Mouse (Mus musculus) heart, embryonic 11.5 days (tissue): ENCODE results near the gene Znrf2. TPM values are rescaled to one million over a fixed set of nuclear protein-coding genes. Genes with fewer than 3 reads are reported as not detected.

ENCODE experiments used
- ATAC-seq: fragments of 200-750 bp; cut with Nextera tagmentation; replicated peaks from 2 replicates; pipeline ENCODE4 v1.8.0; 2017; ENCODE audit warnings: moderate library complexity; ENCODE audit not compliant: insufficient number of reproducible peaks, low FRiP score, low TSS enrichment
- H3K27ac ChIP-seq: fragments of 300-500 bp; sonication (generic); 2 replicates; pipeline ENCODE4 v1.5.1; 2014; ENCODE audit warnings: mild to moderate bottlenecking, low read depth, low read length
- H3K27me3 ChIP-seq: fragments of 300-500 bp; sonication (generic); 2 replicates; pipeline ENCODE4 v1.6.1; 2014; ENCODE audit warnings: mild to moderate bottlenecking, low read length, mixed read lengths; ENCODE audit not compliant: control insufficient read depth, insufficient read depth
- H3K36me3 ChIP-seq: fragments of 300-500 bp; sonication (generic); 2 replicates; pipeline ENCODE4 v1.6.1; 2014; ENCODE audit warnings: mild to moderate bottlenecking, low read length, moderate library complexity, mixed read lengths; ENCODE audit not compliant: control insufficient read depth, insufficient read depth
- H3K4me1 ChIP-seq: fragments of 300-500 bp; sonication (generic); 2 replicates; pipeline ENCODE4 v1.6.1; 2014; ENCODE audit warnings: low read length; ENCODE audit not compliant: control insufficient read depth, insufficient read depth
- H3K4me2 ChIP-seq: fragments of 300-500 bp; sonication (generic); 2 replicates; pipeline ENCODE4 v1.6.1; 2014; ENCODE audit warnings: mild to moderate bottlenecking, moderate library complexity
- H3K4me3 ChIP-seq: fragments of 300-500 bp; sonication (generic); 2 replicates; pipeline ENCODE4 v1.5.1; 2014; ENCODE audit warnings: low read depth, low read length
- H3K9ac ChIP-seq: fragments of 300-500 bp; sonication (generic); 2 replicates; pipeline ENCODE4 v1.6.1; 2014; ENCODE audit warnings: mild to moderate bottlenecking, low read depth, low read length, moderate library complexity
- H3K9me3 ChIP-seq: fragments of 300-500 bp; sonication (generic); replicated peaks from 2 replicates; pipeline ENCODE4 v1.6.1; 2016; ENCODE audit warnings: low read length; ENCODE audit not compliant: control insufficient read depth
- WGBS: fragments of 180-500 bp; shearing (Covaris S2); extraction: QIAGEN DNeasy Blood & Tissue Kit; methylation state at CpG from one replicate; pipeline ENCODE4 v1.1.7; 2014; ENCODE audit not compliant: insufficient replicate concordance; 5-methylcytosine and 5-hydroxymethylcytosine counted together
- polyA plus RNA-seq: library from polyadenylated mRNA; unstranded; fragments of >200 nt; fragmentation: Nextera tagmentation; extraction: Ambion mirVana; gene quantifications from 2 replicates; pipeline ENCODE4 v1.2.1, GENCODE M21; 2014

Gene Znrf2
- polyA plus RNA-seq, 1 experiment from 2014 or later, result 3.2 TPM

- ATAC-seq, result no peak
- H3K27me3 ChIP-seq, result no peaks in the 10 kb centered on the region
- 50% methylated on average over 5 of the region's 5 CpGs for WGBS
Measured at GRCm38 (mm10) chr6:54780569-54781304, 36.0 kb upstream of the Znrf2 start.

DNA sequence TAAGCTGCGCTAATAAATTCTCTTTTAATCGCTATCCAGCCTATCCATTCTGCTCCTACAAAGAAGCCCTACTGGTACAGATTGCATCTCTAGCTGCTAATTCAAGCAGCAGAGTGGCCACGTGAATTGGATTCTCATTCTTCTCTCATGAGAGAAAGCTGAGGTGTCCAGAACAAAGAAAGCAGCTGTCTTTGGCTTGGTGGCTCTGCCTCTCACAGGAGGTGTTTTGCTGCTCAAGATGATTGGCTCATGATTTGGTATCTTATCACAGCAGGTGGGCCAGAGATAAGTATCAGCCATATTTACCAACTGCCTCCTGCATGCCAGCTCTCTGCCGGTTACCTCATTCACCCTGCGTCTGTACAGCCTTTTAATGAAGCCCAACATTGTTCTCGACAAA is 34.8 kb upstream of the Znrf2 start:
- H3K4me1 ChIP-seq, result peaks cover 13% of the 10 kb centered on the region

More at GRCm38 (mm10) chr6:54780569-54781304, 36.0 kb upstream of the Znrf2 start:
- H3K4me1 ChIP-seq, result peaks cover 13% of the 10 kb centered on the region
- H3K36me3 ChIP-seq, result no peaks in the 10 kb centered on the region
- H3K9ac ChIP-seq, result no peak overlapping the region
- no peak overlapping the region for H3K27ac ChIP-seq
- H3K4me2 ChIP-seq, result no peak overlapping the region
- no peak overlapping the region for H3K4me3 ChIP-seq
- no peaks in the 10 kb centered on the region for H3K9me3 ChIP-seq

GRCm38 (mm10) chr6:54785098-54785730 is 31.5 kb upstream of the Znrf2 start:
- Histone ChIP-seq H3K4me1 (peaks cover 4% of the 10 kb centered on the region; the same call in 1 of the 2 replicates), H3K4me2 (no peak overlapping the region), H3K4me3 (no peak overlapping the region), H3K9ac (no peak overlapping the region), H3K27ac (no peak overlapping the region), H3K9me3 (no peaks in the 10 kb centered on the region), H3K27me3 (no peaks in the 10 kb centered on the region), H3K36me3 (no peaks in the 10 kb centered on the region)
- WGBS, result 64% methylated on average over 5 of the region's 5 CpGs
- no peak for ATAC-seq

More for the DNA sequence above, 34.8 kb upstream of the Znrf2 start:
- no peaks in the 10 kb centered on the region for H3K36me3 ChIP-seq
- no peak for ATAC-seq
- WGBS, result 69% methylated on average over 6 of the region's 6 CpGs
- no peak overlapping the region for H3K9ac ChIP-seq
- no peaks in the 10 kb centered on the region for H3K9me3 ChIP-seq
- H3K4me3 ChIP-seq, result no peak overlapping the region
- H3K27ac ChIP-seq, result no peak overlapping the region
- H3K27me3 ChIP-seq, result no peaks in the 10 kb centered on the region
- no peak overlapping the region for H3K4me2 ChIP-seq

DNA sequence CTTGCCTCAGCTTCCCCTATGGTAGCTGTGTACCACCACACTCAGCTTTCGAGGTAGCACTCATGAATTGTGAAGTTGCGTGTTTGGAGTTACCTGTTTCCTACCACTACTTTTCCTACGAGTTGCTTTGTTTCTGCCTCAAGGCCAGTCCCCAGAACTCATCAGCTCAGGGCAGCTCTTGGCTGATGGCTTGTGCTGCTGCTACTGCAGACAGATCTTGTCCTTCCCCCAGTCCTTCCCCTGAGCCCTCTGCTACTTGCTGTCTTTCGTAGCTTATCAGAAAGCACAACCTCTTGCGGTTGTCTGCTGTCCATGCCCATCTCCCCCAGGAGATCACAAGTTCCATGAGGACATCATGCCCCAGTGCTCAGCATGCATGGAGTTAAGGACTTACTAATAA is 29.9 kb upstream of the Znrf2 start:
- Histone ChIP-seq H3K36me3 (no peaks in the 10 kb centered on the region), H3K27ac (no peak overlapping the region), H3K4me2 (no peak overlapping the region), H3K9ac (no peak overlapping the region), H3K4me3 (no peak overlapping the region), H3K27me3 (no peaks in the 10 kb centered on the region), H3K9me3 (no peaks in the 10 kb centered on the region), H3K4me1 (no peaks in the 10 kb centered on the region)
- 65% methylated on average over 5 of the region's 5 CpGs for WGBS
- no peak for ATAC-seq

GRCm38 (mm10) chr6:54788493-54788892 is 28.2 kb upstream of the Znrf2 start:
- 59% methylated on average over 6 of the region's 6 CpGs for WGBS
- no peak overlapping the region for H3K4me3 ChIP-seq
- no peak overlapping the region for H3K27ac ChIP-seq
- H3K9me3 ChIP-seq, result no peaks in the 10 kb centered on the region
- H3K9ac ChIP-seq, result no peak overlapping the region
- no peak for ATAC-seq
- no peaks in the 10 kb centered on the region for H3K36me3 ChIP-seq
- no peak overlapping the region for H3K4me2 ChIP-seq
- no peaks in the 10 kb centered on the region for H3K27me3 ChIP-seq
- H3K4me1 ChIP-seq, result no peaks in the 10 kb centered on the region

GRCm38 (mm10) chr6:54789139-54789538 is 27.6 kb upstream of the Znrf2 start:
- H3K36me3 ChIP-seq, result no peaks in the 10 kb centered on the region
- no peak overlapping the region for H3K4me2 ChIP-seq
- ATAC-seq, result no peak
- no peaks in the 10 kb centered on the region for H3K9me3 ChIP-seq
- no peak overlapping the region for H3K4me3 ChIP-seq
- H3K27me3 ChIP-seq, result no peaks in the 10 kb centered on the region
- no peak overlapping the region for H3K9ac ChIP-seq
- H3K4me1 ChIP-seq, result no peaks in the 10 kb centered on the region
- H3K27ac ChIP-seq, result no peak overlapping the region
- WGBS, result 78% methylated on average over 4 of the region's 4 CpGs

GRCm38 (mm10) chr6:54790071-54790470 is 26.6 kb upstream of the Znrf2 start:
- no peak overlapping the region for H3K4me3 ChIP-seq
- H3K9me3 ChIP-seq, result no peaks in the 10 kb centered on the region
- H3K27me3 ChIP-seq, result no peaks in the 10 kb centered on the region
- no peak overlapping the region for H3K27ac ChIP-seq
- no peak overlapping the region for H3K4me2 ChIP-seq
- ATAC-seq, result no peak
- WGBS, result 73% methylated on average over 4 of the region's 4 CpGs
- no peaks in the 10 kb centered on the region for H3K36me3 ChIP-seq
- no peak overlapping the region for H3K9ac ChIP-seq
- no peaks in the 10 kb centered on the region for H3K4me1 ChIP-seq

DNA sequence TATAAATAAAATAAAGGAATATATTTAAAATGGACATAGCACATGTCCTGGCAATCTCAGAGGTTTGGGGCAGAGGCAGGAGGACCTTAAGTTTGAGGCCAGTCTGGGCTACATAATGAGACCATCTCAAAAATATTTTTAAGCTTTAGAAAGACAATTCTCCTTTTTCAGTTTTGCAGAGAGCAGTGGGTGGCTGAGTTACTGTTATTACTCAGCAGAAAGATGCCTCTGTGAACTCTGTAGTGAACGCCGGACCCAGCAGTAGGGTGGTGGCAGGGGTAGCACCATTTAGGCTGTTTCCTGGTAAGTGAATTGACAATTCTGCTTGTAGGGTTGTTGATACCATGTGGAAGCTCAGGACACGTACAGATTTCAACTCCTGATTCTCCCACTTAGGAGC is 22.9 kb upstream of the Znrf2 start:
- Histone ChIP-seq H3K27ac (no peak overlapping the region), H3K9me3 (no peaks in the 10 kb centered on the region), H3K4me1 (no peaks in the 10 kb centered on the region), H3K36me3 (no peaks in the 10 kb centered on the region), H3K9ac (no peak overlapping the region), H3K27me3 (no peaks in the 10 kb centered on the region), H3K4me3 (no peak overlapping the region), H3K4me2 (no peak overlapping the region)
- ATAC-seq, result no peak
- 88% methylated on average over 3 of the region's 3 CpGs for WGBS

DNA sequence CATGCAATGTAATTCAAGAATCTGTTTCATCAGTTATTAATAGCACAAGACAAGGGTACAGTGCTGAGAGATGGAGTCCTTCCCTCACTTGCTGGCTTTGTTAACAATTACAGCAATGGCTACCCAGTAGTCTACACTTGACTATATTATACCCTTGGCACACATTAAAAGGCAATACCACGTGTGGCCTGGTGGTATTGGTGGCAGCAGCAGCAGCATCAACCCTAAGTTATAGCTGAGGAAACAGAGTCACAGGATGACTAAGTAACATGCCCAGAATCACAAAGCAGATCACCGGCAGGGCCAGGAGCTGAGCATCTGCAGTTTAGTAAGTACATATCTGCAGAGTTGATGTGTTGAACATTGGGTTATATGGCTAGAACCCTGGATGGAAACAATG is 22.3 kb upstream of the Znrf2 start:
- H3K27ac ChIP-seq, result no peak overlapping the region
- H3K4me2 ChIP-seq, result no peak overlapping the region
- H3K4me3 ChIP-seq, result no peak overlapping the region
- H3K9ac ChIP-seq, result no peak overlapping the region
- no peak for ATAC-seq
- no peaks in the 10 kb centered on the region for H3K9me3 ChIP-seq
- H3K36me3 ChIP-seq, result no peaks in the 10 kb centered on the region
- WGBS, result 66% methylated on average over 2 of the region's 2 CpGs
- H3K27me3 ChIP-seq, result no peaks in the 10 kb centered on the region
- H3K4me1 ChIP-seq, result no peaks in the 10 kb centered on the region
